Comparison of ENCODE assay signal across 8 mouse cellular contexts in genomic region chr1:13050140-13050775, GRCm38 (mm10).
A peak's percentile ranks its signal among the peaks of the same experiment; 100 is the strongest.
DNase-seq lines count a peak whose midpoint lies in the region; ATAC-seq and TF ChIP-seq lines count a peak whose summit lies in the region.

No protein-coding gene starts in this region.

- ATAC-seq in forebrain, embryonic 12.5 days (ENCODE audit: low FRiP score): no peak
- ATAC-seq in stomach, embryonic 15.5 days (ENCODE audit: insufficient read depth, low FRiP score, low read depth): no peak

- H3K27me3 ChIP-seq in forebrain, embryonic 12.5 days: peaks cover 15% of the 10 kb centered on the region; the same call in 1 of the 2 replicates
- peaks cover 16% of the 10 kb centered on the region for H3K27me3 ChIP-seq in limb, embryonic 10.5 days (ENCODE audit: low read depth, poor library complexity, severe bottlenecking)
- H3K27me3 ChIP-seq in myocyte (ENCODE audit: control insufficient read depth, insufficient read depth, insufficient read length): no peaks in the 10 kb centered on the region
- no peaks in the 10 kb centered on the region for H3K27me3 ChIP-seq in stomach, embryonic 15.5 days (replicated peaks)

- no peak overlapping the region for H3K4me3 ChIP-seq in forebrain, embryonic 12.5 days (replicated peaks)
- H3K4me3 ChIP-seq in limb, embryonic 10.5 days: no peak overlapping the region
- H3K4me3 ChIP-seq in myocyte: no peak overlapping the region
- H3K4me3 ChIP-seq in stomach, embryonic 15.5 days (replicated peaks): 0 out of 2 replicates have a peak overlapping the region, but pooled peaks have one; percentile 6

- DNase-seq in kidney, adult 18-20 months: peak; percentile 24
- no peak for DNase-seq in kidney, adult 11 months
- DNase-seq in c-Kit-positive CD71-positive TER-119-positive erythroid progenitor cells, embryonic 14.5 days (ENCODE audit: low spot score): peak; percentile 15
- peak; percentile 66 for DNase-seq in induced T-regulatory cell, adult 2 months (ENCODE audit: low read depth)
- DNase-seq in limb, embryonic 10.5 days (ENCODE audit: low spot score): peak; percentile 61

- 19% methylated on average over 17 of the region's 17 CpGs for WGBS in forebrain, embryonic 12.5 days
- 23% methylated on average over 17 of the region's 17 CpGs for WGBS in limb, embryonic 10.5 days
- 19% methylated on average over 17 of the region's 17 CpGs for WGBS in stomach, embryonic 15.5 days

- H3K36me3 ChIP-seq in forebrain, embryonic 12.5 days (replicated peaks): no peaks in the 10 kb centered on the region
- H3K36me3 ChIP-seq in limb, embryonic 10.5 days: no peaks in the 10 kb centered on the region
- no peaks in the 10 kb centered on the region for H3K36me3 ChIP-seq in myocyte (ENCODE audit: control insufficient read depth, insufficient read depth)
- H3K36me3 ChIP-seq in stomach, embryonic 15.5 days: no peaks in the 10 kb centered on the region

- TF ChIP-seq POLR2A in myocyte (IDR thresholded peaks at IDR 0.05; ENCODE audit: insufficient read length, low read depth): no peak

- no peak overlapping the region for H3K9ac ChIP-seq in forebrain, embryonic 12.5 days
- no peak overlapping the region for H3K9ac ChIP-seq in stomach, embryonic 15.5 days

- H3K27ac ChIP-seq in forebrain, embryonic 12.5 days: no peak overlapping the region
- no peak overlapping the region for H3K27ac ChIP-seq in limb, embryonic 10.5 days
- no peak overlapping the region for H3K27ac ChIP-seq in stomach, embryonic 15.5 days

- H3K4me1 ChIP-seq in forebrain, embryonic 12.5 days: no peaks in the 10 kb centered on the region
- H3K4me1 ChIP-seq in limb, embryonic 10.5 days: no peaks in the 10 kb centered on the region
- H3K4me1 ChIP-seq in stomach, embryonic 15.5 days: no peaks in the 10 kb centered on the region; the same call in 1 of the 2 replicates

- H3ac ChIP-seq in myocyte (ENCODE audit: control insufficient read depth, insufficient read length): no peak overlapping the region

- H3K4me2 ChIP-seq in forebrain, embryonic 12.5 days: peak overlapping the region; percentile 30; the same call in 1 of the 2 replicates
- H3K4me2 ChIP-seq in myocyte (ENCODE audit: low read depth): peak overlapping the region; percentile 44
- peak overlapping the region; percentile 43 for H3K4me2 ChIP-seq in stomach, embryonic 15.5 days

- H3K9me3 ChIP-seq in forebrain, embryonic 12.5 days: no peaks in the 10 kb centered on the region
- H3K9me3 ChIP-seq in limb, embryonic 10.5 days (replicated peaks): no peaks in the 10 kb centered on the region
- H3K9me3 ChIP-seq in stomach, embryonic 15.5 days: no peaks in the 10 kb centered on the region

- no peaks in the 10 kb centered on the region for H3K79me2 ChIP-seq in myocyte (ENCODE audit: control insufficient read depth, insufficient read depth)

TF ChIP-seq in myocyte, 11 proteins besides CTCF, POLR2A, EP300 and RAD21:
- TF ChIP-seq REST (IDR thresholded peaks at IDR 0.05; ENCODE audit: insufficient read depth, insufficient read length): no peak
- no peak for TF ChIP-seq MYOG (IDR thresholded peaks at IDR 0.05; ENCODE audit: control insufficient read depth in 1 of 3, insufficient read depth in 1 of 3, insufficient read length in 2 of 3, low read depth in 2 of 3)
- no peak for TF ChIP-seq CEBPB (IDR thresholded peaks at IDR 0.05; ENCODE audit: insufficient read depth, poor library complexity, severe bottlenecking)
- no peak for TF ChIP-seq TCF3 (IDR thresholded peaks at IDR 0.05; ENCODE audit: insufficient read length, low read depth)
- TF ChIP-seq MYOD1 (IDR thresholded peaks at IDR 0.05; ENCODE audit: control insufficient read depth in 1 of 3, insufficient read length in 2 of 3, low read depth in 2 of 3): no peak
- no peak for TF ChIP-seq USF1 (IDR thresholded peaks at IDR 0.05; ENCODE audit: low read depth)
- no peak for TF ChIP-seq E2F4 (IDR thresholded peaks at IDR 0.05; ENCODE audit: insufficient read depth)
- TF ChIP-seq POLR2AphosphoS2 (IDR thresholded peaks at IDR 0.05; ENCODE audit: insufficient read length, low read depth): no peak
- no peak for TF ChIP-seq SRF (IDR thresholded peaks at IDR 0.05; ENCODE audit: control insufficient read depth, insufficient read length, low read depth)
- no peak for TF ChIP-seq TCF12 (IDR thresholded peaks at IDR 0.05; ENCODE audit: insufficient read depth, poor library complexity, severe bottlenecking)
- TF ChIP-seq MAX (IDR thresholded peaks at IDR 0.05; ENCODE audit: low read depth): no peak
